Mouse (Mus musculus) CH12.LX (cell line): ENCODE measurements around the gene Olfr1417.

Experiments used
- CTCF ChIP-seq, 2 experiments: IDR thresholded peaks in 1 of 2; conservative IDR thresholded peaks in 1 of 2; 2 replicates each; pipeline ENCODE4 v1.5.1; 2011 to 2012; ENCODE audit warnings: low read depth in 2 of 2, low read length in 2 of 2, improper control_type of control experiment in 1 of 2, inconsistent platforms in 1 of 2, mild to moderate bottlenecking in 1 of 2, moderate library complexity in 1 of 2
- USF2 ChIP-seq: conservative IDR thresholded peaks from 2 replicates; pipeline ENCODE4 v1.6.1; 2011; ENCODE audit warnings: low read depth, low read length, improper control_type of control experiment

GRCm38 (mm10) chr19:11820211-11820610, 18.8 kb downstream of the Olfr1417 start:
- TF ChIP-seq CTCF (conservative IDR thresholded peaks at IDR 0.05 in 1 of 2, IDR thresholded peaks at IDR 0.05 in 1 of 2; ENCODE audit: low read depth in 2 of 2, low read length in 2 of 2) (peak in 1 of 2 experiments; percentile 37; a peak in 2 of 4 replicates), USF2 (no peak)
